Mouse (Mus musculus) gastrocnemius, postnatal 14 days (tissue): ENCODE results near the gene Aebp1. TPM values are rescaled to one million over a fixed set of nuclear protein-coding genes. Genes with fewer than 3 reads are reported as not detected.
A peak's percentile ranks its signal among the peaks of the same experiment; 100 is the strongest.

Experiments used
- DNase-seq: peaks from one replicate; pipeline ENCODE4 v3.0.0; 2021; ENCODE audit warnings: mixed read lengths
- intact Hi-C: fragments of 180-260 bp; cut with DNase I; formaldehyde crosslinking; loops from one replicate; pipeline ENCODE4 v1.15.1; 2025; ENCODE audit warnings: low total_unique reads
- total RNA-seq, 2 experiments: library from RNA; stranded (reverse); gene quantifications; 2 replicates each; pipeline ENCODE4 v1.2.3; 2021

Gene Aebp1
- total RNA-seq, 2 experiments from 2014 or later, result 30.0 to 33.4 TPM

DNA sequence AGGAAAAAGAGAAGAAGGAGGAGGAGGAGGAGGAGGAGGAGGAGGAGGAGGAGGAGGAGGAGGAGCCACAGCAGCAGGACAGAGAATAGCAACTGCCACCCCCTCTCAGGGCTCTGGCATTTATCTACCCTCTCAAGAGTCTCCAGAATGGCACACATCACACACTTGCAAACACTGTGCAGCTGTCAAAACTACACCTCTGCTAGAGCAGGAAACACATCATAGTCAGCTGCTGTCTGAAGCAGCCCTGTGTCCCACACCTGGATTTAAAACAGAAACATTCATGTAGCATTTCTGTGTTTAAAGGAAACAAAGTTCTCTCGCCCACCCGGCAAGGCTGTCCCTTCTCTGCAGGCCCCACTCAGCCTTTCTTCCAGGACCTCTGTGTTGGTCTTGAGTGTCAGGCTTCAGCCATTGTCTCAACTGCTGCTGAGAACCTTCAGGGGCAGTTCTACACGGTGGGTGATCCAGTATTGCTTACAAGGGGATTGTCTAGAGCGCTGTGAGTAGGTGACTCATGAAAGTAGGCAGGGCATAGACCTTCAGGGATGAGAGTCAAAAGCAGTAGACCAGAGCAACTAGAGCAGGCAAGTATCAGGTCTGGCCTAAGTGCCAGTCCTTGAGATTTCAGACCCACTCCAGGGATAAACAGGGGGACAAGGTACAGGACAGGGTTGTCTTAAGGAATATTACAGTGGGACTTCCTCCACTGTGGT lies 10.6 kb upstream of the Aebp1 start:
- no peak for DNase-seq
- intact Hi-C loops, result no loop called here

GRCm38 (mm10) chr11:5852314-5852713 lies 9.4 kb upstream of the Aebp1 start:
- intact Hi-C loops, result no loop called here
- DNase-seq, result no peak

GRCm38 (mm10) chr11:5855481-5855880 lies 6.3 kb upstream of the Aebp1 start:
- intact Hi-C loops, result no loop called here
- DNase-seq, result no peak

DNA sequence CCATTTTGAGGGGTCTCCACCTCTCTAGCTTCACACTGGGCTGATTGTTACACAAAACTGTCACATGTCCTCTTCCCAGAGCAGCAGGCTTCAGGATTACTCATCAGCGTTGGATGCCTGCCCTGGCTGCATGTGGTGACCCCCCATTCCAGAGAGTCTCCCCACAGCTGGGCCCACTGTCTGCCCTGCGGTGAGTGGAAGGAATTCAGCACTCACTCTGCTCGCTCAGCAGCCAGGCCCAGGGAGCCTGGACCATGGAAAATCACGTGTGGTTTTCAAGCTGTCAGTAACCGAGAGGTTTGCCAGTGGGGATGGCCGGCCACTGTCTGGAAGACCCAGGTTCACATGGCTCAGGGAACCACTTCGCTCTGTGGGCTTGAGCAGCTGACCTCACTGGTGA lies 5.8 kb upstream of the Aebp1 start:
- intact Hi-C loops, result no loop called here
- peak; percentile 82 for DNase-seq

DNA sequence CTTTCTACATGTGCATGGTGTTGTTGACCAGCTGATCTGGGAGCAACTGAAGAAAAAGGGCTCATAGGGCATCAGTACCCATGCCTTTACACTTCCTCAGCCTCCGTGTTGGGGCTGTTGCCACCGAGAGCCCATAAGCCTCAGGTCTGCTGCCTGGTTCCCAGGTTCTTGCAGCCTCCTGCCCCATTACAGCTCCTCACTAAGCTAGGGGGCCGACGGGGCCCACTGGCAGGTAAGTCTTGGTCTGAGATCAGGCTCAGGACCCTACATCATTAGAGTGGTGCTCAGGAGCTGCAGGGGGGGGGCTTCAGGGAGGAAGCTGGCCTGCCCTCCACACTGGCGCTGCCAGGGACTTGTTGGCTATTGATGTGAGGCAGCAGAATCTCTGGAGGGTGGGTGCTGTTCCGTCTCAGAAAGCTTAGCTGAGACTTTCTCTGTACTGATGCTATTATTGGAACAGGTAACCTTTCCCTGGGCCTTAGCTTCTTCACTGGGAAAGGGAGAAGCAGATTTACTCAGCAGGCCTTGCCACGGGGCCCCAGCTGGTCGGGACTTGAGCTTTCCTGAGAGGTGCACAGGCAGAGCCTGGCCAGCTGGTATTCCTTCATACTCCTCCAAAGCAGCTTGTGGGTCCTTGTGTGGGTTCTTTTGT lies 5.1 kb upstream of the Aebp1 start:
- intact Hi-C loops, result no loop called here
- no peak for DNase-seq

- DNase-seq, result no peak
- intact Hi-C loops, result no loop called here
These were observed 3.0 kb upstream of the Aebp1 start for GRCm38 (mm10) chr11:5858723-5859122.

GRCm38 (mm10) chr11:5859883-5860550 lies 1.7 kb upstream of the Aebp1 start:
- no peak for DNase-seq
- intact Hi-C loops, result no loop called here

- intact Hi-C loops, result no loop called here
- no peak for DNase-seq
These were observed 1.1 kb upstream of the Aebp1 start for GRCm38 (mm10) chr11:5860639-5861038.

DNA sequence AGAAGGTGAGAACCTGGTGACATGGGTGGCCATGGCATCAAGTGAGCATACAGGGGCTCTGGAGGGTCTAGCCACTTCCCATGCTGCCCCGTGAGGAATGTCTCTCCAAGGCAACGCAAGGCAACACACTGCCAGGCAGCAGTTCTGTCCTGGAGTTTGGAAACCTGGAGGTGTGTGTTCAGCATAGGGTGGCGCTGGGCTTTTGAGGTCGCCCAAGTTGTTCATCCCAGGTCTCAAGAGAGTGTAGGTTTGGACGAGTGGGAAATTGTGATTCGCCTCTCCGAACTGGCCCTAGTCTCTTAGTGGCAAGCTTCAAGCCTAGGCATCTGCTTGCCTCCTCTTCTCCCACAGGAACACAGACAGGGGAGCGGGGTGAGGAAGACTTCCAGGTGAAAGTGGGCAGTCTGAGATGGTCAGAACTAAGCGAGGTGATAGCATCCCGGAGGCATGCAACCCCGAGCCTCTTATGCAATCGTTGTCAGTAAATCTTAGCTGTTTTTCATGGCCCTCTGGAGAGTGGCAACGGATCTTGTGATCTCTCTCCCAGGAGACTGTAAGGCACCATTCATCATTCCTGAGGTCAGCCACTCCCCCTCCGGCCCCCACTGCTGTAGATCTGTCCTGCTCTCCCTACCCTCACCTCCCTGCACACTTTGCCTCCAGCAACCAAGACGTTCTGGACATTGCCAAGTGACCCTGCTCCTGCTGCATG lies 803 bp downstream of the Aebp1 start:
- intact Hi-C loops, result no loop called here
- DNase-seq, result no peak

GRCm38 (mm10) chr11:5867196-5867595 lies 5.4 kb downstream of the Aebp1 start:
- DNase-seq, result no peak
- intact Hi-C loops, result no loop called here

DNA sequence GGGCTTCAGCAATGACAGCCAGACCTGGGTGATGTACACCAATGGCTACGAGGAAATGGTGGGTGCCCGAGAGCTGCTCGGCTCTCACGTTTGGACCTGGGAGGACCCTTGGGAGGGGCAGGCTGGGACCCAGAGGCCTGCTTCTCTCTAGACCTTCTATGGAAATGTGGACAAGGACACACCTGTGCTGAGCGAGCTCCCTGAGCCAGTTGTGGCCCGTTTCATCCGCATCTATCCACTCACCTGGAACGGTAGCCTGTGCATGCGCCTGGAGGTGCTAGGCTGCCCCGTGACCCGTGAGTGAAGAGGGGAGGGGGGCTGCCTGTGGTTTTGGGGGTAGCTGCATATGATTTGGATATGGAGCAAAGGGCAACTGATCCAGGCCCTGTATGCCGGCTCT lies 6.6 kb downstream of the Aebp1 start:
- DNase-seq, result no peak
- intact Hi-C loops, result no loop called here

GRCm38 (mm10) chr11:5869331-5869730 lies 7.6 kb downstream of the Aebp1 start:
- DNase-seq, result no peak
- intact Hi-C loops, result no loop called here

DNA sequence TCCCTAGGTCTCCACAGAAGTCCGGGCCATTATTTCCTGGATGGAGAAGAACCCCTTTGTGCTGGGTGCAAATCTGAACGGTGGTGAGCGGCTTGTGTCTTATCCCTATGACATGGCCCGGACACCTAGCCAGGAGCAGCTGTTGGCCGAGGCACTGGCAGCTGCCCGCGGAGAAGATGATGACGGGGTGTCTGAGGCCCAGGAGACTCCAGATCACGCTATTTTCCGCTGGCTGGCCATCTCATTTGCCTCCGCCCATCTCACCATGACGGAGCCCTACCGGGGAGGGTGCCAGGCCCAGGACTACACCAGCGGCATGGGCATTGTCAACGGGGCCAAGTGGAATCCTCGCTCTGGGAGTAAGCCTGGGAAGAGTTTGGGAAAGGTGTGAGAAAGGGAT lies 8.3 kb downstream of the Aebp1 start:
- DNase-seq, result peak; percentile 54
- intact Hi-C loops, result no loop called here

- no peak for DNase-seq
- intact Hi-C loops, result no loop called here
These were observed 11.0 kb downstream of the Aebp1 start for GRCm38 (mm10) chr11:5872707-5873106.

DNA sequence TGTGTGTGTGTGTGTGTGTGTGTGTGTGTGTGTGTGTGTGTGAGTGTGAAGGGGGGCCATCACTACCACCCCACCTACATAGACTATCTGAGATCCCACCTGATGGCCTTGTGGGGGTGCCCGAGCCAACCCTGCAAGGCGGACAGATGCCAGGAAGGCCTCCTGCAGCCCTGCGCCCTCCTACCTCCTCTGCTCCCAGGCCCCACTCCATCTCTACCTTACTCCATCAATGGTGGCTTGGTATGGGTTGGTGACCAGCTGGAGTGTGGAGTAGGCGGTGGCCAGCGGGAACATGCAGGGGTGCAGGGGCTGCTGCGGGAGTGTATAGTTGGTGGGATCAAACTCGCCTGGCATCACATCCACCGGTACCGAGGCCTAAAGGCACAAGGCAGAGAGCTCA lies 11.4 kb downstream of the Aebp1 start:
- intact Hi-C loops, result no loop called here

DNA sequence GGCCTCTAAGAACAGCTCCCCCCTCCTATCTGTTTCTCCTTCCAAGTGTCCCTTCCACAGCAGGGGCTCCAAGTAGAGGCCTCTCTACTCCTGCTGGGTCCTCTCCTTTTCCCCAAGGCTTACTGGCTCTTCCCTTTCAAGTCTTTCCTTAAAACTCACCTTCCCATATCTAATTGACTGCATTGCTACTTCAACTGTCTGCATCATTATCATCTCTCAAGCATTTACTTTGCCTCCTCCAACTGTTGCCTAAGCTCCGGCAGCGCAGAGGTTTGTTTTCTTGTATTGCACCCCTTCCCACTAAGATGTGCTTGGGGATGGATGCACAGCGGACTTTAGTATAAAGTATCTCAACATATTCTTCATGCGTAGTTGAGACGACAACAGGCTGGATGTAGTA lies 15.7 kb downstream of the Aebp1 start:
- intact Hi-C loops, result no loop called here

More for the DNA sequence above, 11.4 kb downstream of the Aebp1 start:
- no peak for DNase-seq

GRCm38 (mm10) chr11:5877921-5878526 lies 16.3 kb downstream of the Aebp1 start, which contains the start of gene Pold2:
Gene Pold2, minus strand, starts transcription at chr11:5878292.
- intact Hi-C loops, result no loop called here
- DNase-seq, result peak; percentile 99

More for the DNA sequence above, 15.7 kb downstream of the Aebp1 start:
- DNase-seq, result no peak

DNA sequence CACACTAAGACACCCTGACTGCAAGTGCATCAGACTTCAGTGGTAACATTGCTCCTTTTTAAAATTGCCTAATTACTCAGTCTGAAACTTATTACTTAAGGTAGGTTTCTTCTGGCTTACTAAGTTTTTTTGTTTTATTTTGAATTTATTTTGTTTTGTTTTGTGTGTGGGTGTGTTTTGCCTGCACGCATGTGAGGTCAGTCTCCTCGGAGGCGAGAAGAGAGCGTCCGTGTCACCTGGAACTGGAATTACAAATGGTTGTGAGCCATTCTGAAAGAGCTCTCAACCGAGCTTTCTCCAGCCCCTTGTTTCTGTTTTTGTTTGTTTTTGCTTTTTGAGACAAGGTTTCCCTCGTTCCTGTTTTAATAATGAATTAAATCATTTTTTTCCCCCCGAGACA lies 16.9 kb downstream of the Aebp1 start:
- intact Hi-C loops, result no loop called here
- DNase-seq, result no peak

DNA sequence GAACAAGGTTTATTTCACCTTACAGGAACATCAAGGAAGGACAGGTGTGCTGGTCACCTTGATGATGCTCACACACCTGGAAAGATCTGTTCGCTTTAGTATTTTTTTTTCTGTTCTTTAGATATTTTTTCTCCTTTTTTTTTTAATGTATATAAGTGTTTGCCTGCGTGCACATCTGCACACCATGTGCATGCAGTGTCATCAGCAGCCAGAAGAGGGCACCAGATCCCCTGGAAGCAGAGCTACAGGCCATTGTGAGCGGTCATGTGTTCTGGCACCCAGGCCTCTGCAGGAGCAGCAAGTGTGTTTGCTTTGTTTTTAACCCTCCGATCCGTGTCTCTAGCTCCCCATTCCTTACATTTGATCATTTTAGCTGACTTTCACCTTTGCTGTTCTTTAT lies 18.2 kb downstream of the Aebp1 start:
- intact Hi-C loops, result loop anchor here (5.0 kb wide), 2 partner anchors 33 to 88 kb away; no protein-coding TSS in a partner anchor
- DNase-seq, result peak; percentile 65

DNA sequence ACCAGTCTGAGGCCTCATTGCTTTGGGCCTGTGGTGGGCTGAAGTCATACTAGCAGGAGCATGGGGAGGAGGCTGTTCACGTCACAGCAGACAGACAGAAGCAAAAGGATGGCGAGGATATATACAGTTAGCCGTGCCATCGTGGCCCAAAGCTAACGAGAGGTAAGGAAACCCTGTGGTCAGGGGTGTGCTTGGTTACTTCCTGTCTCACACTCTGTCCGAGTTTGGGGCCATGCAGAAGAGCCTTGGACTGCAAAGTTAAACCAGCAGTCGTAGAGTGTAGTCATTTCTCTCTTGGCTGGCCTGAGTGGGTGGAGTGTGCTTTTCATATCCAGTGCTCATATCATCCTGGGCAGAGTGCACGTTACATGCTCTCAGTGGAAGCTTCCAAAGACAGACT lies 20.8 kb downstream of the Aebp1 start:
- no peak for DNase-seq
- intact Hi-C loops, result loop anchor here (5.0 kb wide), 2 partner anchors 35 to 90 kb away; no protein-coding TSS in a partner anchor
